Mouse (Mus musculus): ENCODE measurements around the gene Nol10.
"Not testable (repeated sequence)": the region's sequence is repeated elsewhere in the genome, so short reads cannot be mapped to it uniquely, and the experiment has no call there.

Gene Nol10

GRCm38 (mm10) chr12:17459223-17459622, 111.0 kb downstream of the Nol10 start:
- not testable (repeated sequence) for DNase-seq (ENCODE audit: low read depth)

- no peak for DNase-seq (ENCODE audit: low read depth)
These were observed 115.4 kb downstream of the Nol10 start for GRCm38 (mm10) chr12:17463706-17464105.

- not testable (repeated sequence) for DNase-seq (ENCODE audit: low read depth)
These were observed 116.3 kb downstream of the Nol10 start for GRCm38 (mm10) chr12:17464550-17464949.

- no peak for DNase-seq (ENCODE audit: low read depth)
These were observed 118.5 kb downstream of the Nol10 start for GRCm38 (mm10) chr12:17466791-17467190.

- DNase-seq (ENCODE audit: low read depth) = no peak
These were observed 120.1 kb downstream of the Nol10 start for GRCm38 (mm10) chr12:17468359-17468758.

GRCm38 (mm10) chr12:17469869-17470268, 121.6 kb downstream of the Nol10 start:
- DNase-seq (ENCODE audit: low read depth) = no peak

GRCm38 (mm10) chr12:17470528-17470927, 122.3 kb downstream of the Nol10 start:
- DNase-seq (ENCODE audit: low read depth) = not testable (repeated sequence)

GRCm38 (mm10) chr12:17471405-17471804, 123.1 kb downstream of the Nol10 start:
- no peak for DNase-seq (ENCODE audit: low read depth)

GRCm38 (mm10) chr12:17473128-17473527, 124.9 kb downstream of the Nol10 start:
- DNase-seq (ENCODE audit: low read depth) = no peak

- no peak for DNase-seq (ENCODE audit: low read depth)
These were observed 125.6 kb downstream of the Nol10 start for GRCm38 (mm10) chr12:17473862-17474261.

GRCm38 (mm10) chr12:17474681-17475080, 126.4 kb downstream of the Nol10 start:
- no peak for DNase-seq (ENCODE audit: low read depth)

- DNase-seq (ENCODE audit: low read depth) = no peak
These were observed 126.9 kb downstream of the Nol10 start for GRCm38 (mm10) chr12:17475146-17475545.

GRCm38 (mm10) chr12:17478196-17478595, 129.9 kb downstream of the Nol10 start:
- no peak for DNase-seq (ENCODE audit: low read depth)

GRCm38 (mm10) chr12:17478856-17479255, 130.6 kb downstream of the Nol10 start:
- DNase-seq (ENCODE audit: low read depth) = no peak

Measured in c-Kit-positive CD71-positive TER-119-negative erythroid progenitor cells, embryonic 14.5 days (primary cell).